ENCODE assay signal across 20 mouse cellular contexts in the genomic region with DNA sequence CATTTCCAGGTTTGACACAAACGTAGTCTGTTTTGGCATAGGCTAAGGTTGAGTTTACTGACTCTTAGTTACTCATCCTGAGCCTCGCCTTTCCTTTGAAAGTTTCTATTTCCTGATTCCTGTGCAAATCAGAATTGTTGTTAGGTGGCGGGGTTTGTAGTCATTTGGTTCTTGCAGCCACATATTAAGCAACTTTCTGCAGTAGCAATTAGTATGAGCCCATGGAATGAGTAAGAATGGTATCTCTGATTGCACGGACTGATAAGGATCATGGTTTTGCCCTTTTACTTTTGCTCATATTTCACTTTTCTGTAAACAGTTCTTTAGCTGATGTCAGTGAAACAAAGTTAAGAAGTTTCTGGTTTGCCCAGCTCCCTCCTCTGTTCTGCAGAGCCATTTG. TPM values are rescaled to one million over a fixed set of nuclear protein-coding genes. Genes with fewer than 3 reads are reported as not detected.
DNase-seq lines count a peak whose midpoint lies in the region; ATAC-seq and TF ChIP-seq lines count a peak whose summit lies in the region.
"Had no signal": no experiment of that assay in that cellular context is flagged by ENCODE, and none has a peak within 500 bp of the region (broad histone marks: within the 10 kb centered on the region; RNA-seq: fewer than 3 reads in every experiment).

No protein-coding gene starts in this region.

- peaks cover 19% of the 10 kb centered on the region for H3K36me3 ChIP-seq in liver, postnatal 0 days (replicated peaks; ENCODE audit: insufficient read depth, low read length)
- H3K36me3 ChIP-seq in intestine, embryonic 15.5 days, result 0 out of 2 replicates have a peak, but pooled peaks cover 2% of the 10 kb centered on the region

- no peaks in the 10 kb centered on the region for H3K9me3 ChIP-seq in liver, postnatal 0 days (ENCODE audit: low read length)
- H3K9me3 ChIP-seq in intestine, embryonic 15.5 days, result no peaks in the 10 kb centered on the region
- H3K9me3 ChIP-seq: embryonic facial prominence, embryonic 10.5 days; forebrain, embryonic 13.5 days; heart, embryonic 15.5 days had no signal

- H3K9ac ChIP-seq in liver, postnatal 0 days (replicated peaks), result no peak overlapping the region
- no peak overlapping the region for H3K9ac ChIP-seq in intestine, embryonic 15.5 days
- H3K9ac ChIP-seq: forebrain, embryonic 13.5 days; forebrain, postnatal 0 days; heart, embryonic 15.5 days; hindbrain, embryonic 14.5 days had no signal

- H3K4me1 ChIP-seq in liver, postnatal 0 days (ENCODE audit: insufficient read depth), result no peaks in the 10 kb centered on the region
- H3K4me1 ChIP-seq in intestine, embryonic 15.5 days (replicated peaks), result no peaks in the 10 kb centered on the region
- H3K4me1 ChIP-seq: embryonic facial prominence, embryonic 10.5 days; heart, embryonic 15.5 days had no signal

- ATAC-seq in CD4-positive, CD25-positive, alpha-beta regulatory T cell, adult 4 months, result peak; percentile 71
- ATAC-seq in liver, postnatal 0 days, result no peak
- no peak for ATAC-seq in intestine, embryonic 15.5 days
- ATAC-seq: forebrain, embryonic 13.5 days; forebrain, postnatal 0 days had no signal

- no peaks in the 10 kb centered on the region for H3K27me3 ChIP-seq in liver, postnatal 0 days (ENCODE audit: insufficient read depth, low read length)
- H3K27me3 ChIP-seq in intestine, embryonic 15.5 days (replicated peaks), result no peaks in the 10 kb centered on the region
- H3K27me3 ChIP-seq: forebrain, embryonic 13.5 days; heart, embryonic 15.5 days had no signal

- H3K4me2 ChIP-seq in liver, postnatal 0 days (ENCODE audit: low read depth, low read length), result no peak overlapping the region
- no peak overlapping the region for H3K4me2 ChIP-seq in intestine, embryonic 15.5 days (replicated peaks)
- H3K4me2 ChIP-seq: forebrain, embryonic 13.5 days; heart, embryonic 11.5 days; heart, embryonic 15.5 days; hindbrain, embryonic 14.5 days had no signal

- no peak overlapping the region for H3K4me3 ChIP-seq in liver, postnatal 0 days (ENCODE audit: low read depth, low read length)
- H3K4me3 ChIP-seq in intestine, embryonic 15.5 days (replicated peaks), result no peak overlapping the region
- H3K4me3 ChIP-seq: embryonic facial prominence, embryonic 10.5 days; forebrain, embryonic 13.5 days; heart, adult 2 months; heart, embryonic 15.5 days had no signal

- 79% methylated on average over 4 of the region's 4 CpGs for WGBS in liver, postnatal 0 days (ENCODE audit: insufficient replicate concordance)
- WGBS in intestine, embryonic 15.5 days, result 74% methylated on average over 4 of the region's 4 CpGs

- peak; percentile 43 for DNase-seq in adrenal gland, adult 2 months
- no peak for DNase-seq in adrenal gland, postnatal 10 days
- peak; percentile 53 for DNase-seq in induced T-regulatory cell, adult 2 months (ENCODE audit: low read depth)
- no peak for DNase-seq in liver, postnatal 0 days
- no peak for DNase-seq in kidney, postnatal 10 days
- DNase-seq: adrenal gland, postnatal 25 days; cerebellum, adult 18-20 months; cerebellum, postnatal 10 days; forebrain, postnatal 0 days; gastrocnemius, postnatal 14 days; heart, adult 2 months; heart, postnatal 14 days; kidney, adult 2 months had no signal

- no peak for TF ChIP-seq EP300 in liver, postnatal 0 days (IDR thresholded peaks at IDR 0.05; ENCODE audit: low read depth)

- H3K27ac ChIP-seq in liver, postnatal 0 days (ENCODE audit: low read depth), result no peak overlapping the region
- no peak overlapping the region for H3K27ac ChIP-seq in intestine, embryonic 15.5 days
- H3K27ac ChIP-seq: embryonic facial prominence, embryonic 10.5 days; forebrain, embryonic 13.5 days; heart, adult 2 months; heart, embryonic 15.5 days; hindbrain, embryonic 14.5 days had no signal

- no peak for TF ChIP-seq CTCF in liver, postnatal 0 days (IDR thresholded peaks at IDR 0.05; ENCODE audit: low read depth)

RNA-seq across cellular contexts. Expression of a gene that starts 53.9 kb away (rescaled TPM):
- total RNA-seq in adrenal gland, adult 2 months (2021), result 100 to 1,000 TPM; 127 to 130 TPM
- polyA plus RNA-seq in adrenal gland, adult 2 months (2012; rRNA removed), result 202 and 215 TPM in 2 replicates
- 100 to 1,000 TPM; 107 to 110 TPM for total RNA-seq in adrenal gland, postnatal 10 days (2021)
- polyA plus RNA-seq in CD4-positive, CD25-positive, alpha-beta regulatory T cell, adult 4 months (2017; shearing (Covaris generic)), result 100 to 1,000 TPM; 105 to 109 TPM
- 77.7 and 83.3 TPM in 2 replicates for polyA plus RNA-seq in liver, postnatal 0 days (2015; fragmentation: Nextera tagmentation; extraction: Ambion mirVana)
- polyA plus RNA-seq in intestine, embryonic 15.5 days (2015; fragmentation: Nextera tagmentation; extraction: Ambion mirVana), result 211 and 212 TPM in 2 replicates

Comparison
In these comparisons a context has a peak if more than half of its experiments do, and no peak if none do; other contexts are left out.
1. DNase-seq: peak in adrenal gland, adult 2 months (single experiment) and induced T-regulatory cell, adult 2 months (single experiment); none in adrenal gland, postnatal 10 days (single experiment), liver, postnatal 0 days (single experiment) and kidney, postnatal 10 days (single experiment).